9 mouse cellular contexts compared by ENCODE assay signal in the genomic region with DNA sequence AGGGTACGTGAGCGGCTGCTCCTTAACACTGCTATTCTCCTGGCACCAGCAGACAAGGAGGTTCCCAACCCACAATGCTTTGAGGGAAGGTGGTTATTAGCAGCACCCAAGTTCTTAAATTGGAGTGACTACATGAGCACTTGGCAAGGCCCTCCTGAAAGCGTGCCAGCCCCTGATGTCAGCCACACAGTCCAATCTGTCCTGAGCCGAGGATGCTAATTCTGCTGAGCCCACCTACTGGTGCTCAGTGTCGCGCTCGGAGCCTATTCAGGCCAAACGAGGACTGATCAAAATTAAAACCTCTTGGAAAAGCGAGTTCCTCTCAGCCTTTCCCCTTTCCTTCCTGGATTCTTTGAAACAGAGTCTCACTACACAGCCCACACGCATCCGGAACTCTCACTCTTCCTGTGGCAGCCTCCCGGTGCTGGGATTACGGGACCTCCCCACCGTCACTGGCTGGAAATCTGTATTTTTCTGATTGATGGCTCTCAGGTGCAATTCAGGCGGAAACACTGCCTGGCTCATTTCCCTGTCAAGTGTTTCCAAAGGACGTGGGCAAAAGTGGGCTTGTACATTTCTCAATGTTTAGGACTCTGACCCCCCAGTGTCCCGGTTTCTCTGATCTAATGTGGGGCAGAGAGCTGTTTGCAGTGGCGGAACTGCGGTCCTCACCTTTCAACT. TPM values are rescaled to one million over a fixed set of nuclear protein-coding genes. Genes with fewer than 3 reads are reported as not detected.
A peak's percentile ranks its signal among the peaks of the same experiment; 100 is the strongest.
DNase-seq lines count a peak whose midpoint lies in the region; ATAC-seq and TF ChIP-seq lines count a peak whose summit lies in the region.
"Had no signal": no experiment of that assay in that cellular context is flagged by ENCODE, and none has a peak within 500 bp of the region (broad histone marks: within the 10 kb centered on the region; RNA-seq: fewer than 3 reads in every experiment).

No protein-coding gene starts in this region.

- TF ChIP-seq POLR2A in thymus, adult 2 months (IDR thresholded peaks at IDR 0.05; ENCODE audit: control insufficient read depth, extremely low read depth, insufficient read depth, low read length, poor library complexity), result no peak

- peak; percentile 84 for ATAC-seq in heart, embryonic 16.5 days (replicated peaks; ENCODE audit: extremely low read depth, insufficient read depth, low FRiP score)
- ATAC-seq in hindbrain, embryonic 12.5 days (ENCODE audit: low FRiP score), result no peak

- H3K4me3 ChIP-seq in heart, embryonic 16.5 days (ENCODE audit: low read length), result no peak overlapping the region
- no peak overlapping the region for H3K4me3 ChIP-seq in thymus, adult 2 months (ENCODE audit: control insufficient read depth, insufficient read depth, low read length)
- H3K4me3 ChIP-seq in hindbrain, embryonic 12.5 days, result no peak overlapping the region

- peak overlapping the region; percentile 92 for H3K27ac ChIP-seq in heart, embryonic 16.5 days (ENCODE audit: low read length)
- no peak overlapping the region for H3K27ac ChIP-seq in thymus, adult 2 months (ENCODE audit: control insufficient read depth, insufficient read depth, low read length)
- no peak overlapping the region for H3K27ac ChIP-seq in hindbrain, embryonic 12.5 days

- H3K4me2 ChIP-seq in heart, embryonic 16.5 days (ENCODE audit: low read depth, low read length), result peak overlapping the region; percentile 47
- no peak overlapping the region for H3K4me2 ChIP-seq in hindbrain, embryonic 12.5 days (replicated peaks)

- H3K36me3 ChIP-seq in heart, embryonic 16.5 days (ENCODE audit: control insufficient read depth, insufficient read depth), result no peaks in the 10 kb centered on the region
- H3K36me3 ChIP-seq in thymus, adult 2 months (ENCODE audit: control insufficient read depth, insufficient read depth, low read length), result no peaks in the 10 kb centered on the region
- peaks cover 46% of the 10 kb centered on the region for H3K36me3 ChIP-seq in hindbrain, embryonic 12.5 days
- H3K36me3 ChIP-seq: G1E had no signal

- H3K4me1 ChIP-seq in heart, embryonic 16.5 days (ENCODE audit: control insufficient read depth, insufficient read depth, low read length), result peaks cover 18% of the 10 kb centered on the region
- peaks cover 8% of the 10 kb centered on the region for H3K4me1 ChIP-seq in thymus, adult 2 months (replicated peaks; ENCODE audit: control insufficient read depth, insufficient read depth, low read length)
- peaks cover 10% of the 10 kb centered on the region for H3K4me1 ChIP-seq in hindbrain, embryonic 12.5 days

- TF ChIP-seq CTCF in thymus, adult 2 months (IDR thresholded peaks at IDR 0.05; ENCODE audit: borderline replicate concordance, control insufficient read depth, extremely low read depth, insufficient read depth, low read length, poor library complexity), result no peak

- WGBS in heart, embryonic 16.5 days, result 67% methylated on average over 19 of the region's 19 CpGs
- 93% methylated on average over 19 of the region's 19 CpGs for WGBS in thymus, adult 2 months
- WGBS in hindbrain, embryonic 12.5 days, result 89% methylated on average over 19 of the region's 19 CpGs

- H3K9me3 ChIP-seq in heart, embryonic 16.5 days (replicated peaks; ENCODE audit: control insufficient read depth, low read length), result no peaks in the 10 kb centered on the region
- no peaks in the 10 kb centered on the region for H3K9me3 ChIP-seq in hindbrain, embryonic 12.5 days (replicated peaks)
- H3K9me3 ChIP-seq: G1E had no signal

- DNase-seq in ovary, postnatal 14 days (ENCODE audit: low spot score), result peak; percentile 46
- no peak for DNase-seq in ovary, adult 18-20 months (ENCODE audit: low spot score)
- peak; percentile 81 for DNase-seq in fat pad, adult 2 months (ENCODE audit: extremely low read depth, low read depth, low spot score)
- DNase-seq in layer of hippocampus, postnatal 14 days (ENCODE audit: low spot score in 2 of 2), result peak; percentile 75 to 88
- DNase-seq in lung, postnatal 14 days, result peak; percentile 48
- no peak for DNase-seq in thymus, adult 2 months

- no peaks in the 10 kb centered on the region for H3K27me3 ChIP-seq in heart, embryonic 16.5 days (ENCODE audit: control insufficient read depth, insufficient read depth, low read length)
- H3K27me3 ChIP-seq in thymus, adult 2 months (ENCODE audit: control insufficient read depth, insufficient read depth, low read length), result no peaks in the 10 kb centered on the region
- no peaks in the 10 kb centered on the region for H3K27me3 ChIP-seq in hindbrain, embryonic 12.5 days

- peak overlapping the region; percentile 54; the same call in 1 of the 2 replicates for H3K9ac ChIP-seq in heart, embryonic 16.5 days (ENCODE audit: low read length)
- no peak overlapping the region for H3K9ac ChIP-seq in hindbrain, embryonic 12.5 days

RNA-seq across cellular contexts. Expression of a gene that starts 9.7 kb away (rescaled TPM):
- polyA plus RNA-seq in heart, embryonic 16.5 days (2015; fragmentation: Nextera tagmentation; extraction: Ambion mirVana), result 50.3 and 53.7 TPM in 2 replicates
- total RNA-seq in layer of hippocampus, postnatal 14 days (2021), result 10 to 100 TPM; 51.4 to 59.6 TPM
- 76.1 and 93.3 TPM in 2 replicates for polyA plus RNA-seq in thymus, adult 2 months (2012; rRNA removed)
- 28.1 and 32.1 TPM in 2 replicates for polyA plus RNA-seq in hindbrain, embryonic 12.5 days (2016; fragmentation: Nextera tagmentation; extraction: Ambion mirVana)

RNA-seq across cellular contexts. Expression of a gene that starts 10.0 kb away (rescaled TPM):
- polyA plus RNA-seq in heart, embryonic 16.5 days (2015; fragmentation: Nextera tagmentation; extraction: Ambion mirVana), result 1.0 and 1.3 TPM in 2 replicates
- 100 to 1,000 TPM; 341 to 360 TPM for total RNA-seq in layer of hippocampus, postnatal 14 days (2021)
- polyA plus RNA-seq in thymus, adult 2 months (2012; rRNA removed), result 3.4 and 4.2 TPM in 2 replicates
- 20.0 and 20.5 TPM in 2 replicates for polyA plus RNA-seq in hindbrain, embryonic 12.5 days (2016; fragmentation: Nextera tagmentation; extraction: Ambion mirVana)

RNA-seq across cellular contexts. Expression of a gene that starts 14.0 kb away (rescaled TPM):
- 24.5 and 24.9 TPM in 2 replicates for polyA plus RNA-seq in heart, embryonic 16.5 days (2015; fragmentation: Nextera tagmentation; extraction: Ambion mirVana)
- total RNA-seq in layer of hippocampus, postnatal 14 days (2021), result 1 to 10 TPM; 5.9 to 6.6 TPM
- 25.9 and 30.1 TPM in 2 replicates for polyA plus RNA-seq in thymus, adult 2 months (2012; rRNA removed)
- 8.6 and 8.8 TPM in 2 replicates for polyA plus RNA-seq in hindbrain, embryonic 12.5 days (2016; fragmentation: Nextera tagmentation; extraction: Ambion mirVana)

RNA-seq across cellular contexts. Expression of a gene that starts 29.0 kb away (rescaled TPM):
- not detected in 2 replicates for polyA plus RNA-seq in heart, embryonic 16.5 days (2015; fragmentation: Nextera tagmentation; extraction: Ambion mirVana)
- total RNA-seq in layer of hippocampus, postnatal 14 days (2021), result 1 to 10 TPM; 4.1 to 4.7 TPM
- polyA plus RNA-seq in thymus, adult 2 months (2012; rRNA removed), result not detected in 2 replicates
- polyA plus RNA-seq in hindbrain, embryonic 12.5 days (2016; fragmentation: Nextera tagmentation; extraction: Ambion mirVana), result not detected in 2 replicates

RNA-seq across cellular contexts. Expression of a gene that starts 37.9 kb away (rescaled TPM):
- 10.3 and 12.3 TPM in 2 replicates for polyA plus RNA-seq in heart, embryonic 16.5 days (2015; fragmentation: Nextera tagmentation; extraction: Ambion mirVana)
- total RNA-seq in layer of hippocampus, postnatal 14 days (2021), result 10 to 100 TPM; 38.2 to 41.8 TPM
- polyA plus RNA-seq in thymus, adult 2 months (2012; rRNA removed), result 29.9 and 36.7 TPM in 2 replicates
- 19.8 and 23.4 TPM in 2 replicates for polyA plus RNA-seq in hindbrain, embryonic 12.5 days (2016; fragmentation: Nextera tagmentation; extraction: Ambion mirVana)

Comparison
In these comparisons a context has a peak if more than half of its experiments do, and no peak if none do; other contexts are left out.
1. DNase-seq: peak in ovary, postnatal 14 days (single experiment), fat pad, adult 2 months (single experiment), layer of hippocampus, postnatal 14 days (2 of 2) and lung, postnatal 14 days (single experiment); none in ovary, adult 18-20 months (single experiment) and thymus, adult 2 months (single experiment).